Mouse (Mus musculus) liver, postnatal 0 days (tissue): ENCODE results near the gene Hoxb4. TPM values are rescaled to one million over a fixed set of nuclear protein-coding genes. Genes with fewer than 3 reads are reported as not detected.

ENCODE experiments used
- ATAC-seq: fragments of 200-750 bp; cut with Nextera tagmentation; 2 replicates; pipeline ENCODE4 v1.8.0; 2017; ENCODE audit warnings: mild to moderate bottlenecking, moderate library complexity
- DNase-seq: peaks from one replicate; pipeline ENCODE4 v3.0.0-alpha.2; 2016
- H3K27ac ChIP-seq: fragments of 300-500 bp; sonication (generic); 2 replicates; pipeline ENCODE4 v1.5.1; 2014; ENCODE audit warnings: antibody characterized with exemption, moderate library complexity, mild to moderate bottlenecking, low read depth
- H3K27me3 ChIP-seq: fragments of 300-500 bp; sonication (generic); 2 replicates; pipeline ENCODE4 v1.6.1; 2014; ENCODE audit warnings: low read length, control low read depth, mixed read lengths; ENCODE audit not compliant: insufficient read depth
- H3K36me3 ChIP-seq: fragments of 300-500 bp; sonication (generic); replicated peaks from 2 replicates; pipeline ENCODE4 v1.6.1; 2014; ENCODE audit warnings: mild to moderate bottlenecking, control low read depth, low read length, moderate library complexity, mixed read lengths; ENCODE audit not compliant: insufficient read depth
- H3K4me1 ChIP-seq: fragments of 300-500 bp; sonication (generic); 2 replicates; pipeline ENCODE4 v1.6.1; 2014; ENCODE audit warnings: antibody characterized with exemption, mild to moderate bottlenecking, control low read depth; ENCODE audit not compliant: insufficient read depth
- H3K4me2 ChIP-seq: fragments of 300-500 bp; sonication (generic); 2 replicates; pipeline ENCODE4 v1.6.1; 2014; ENCODE audit warnings: low read depth, mild to moderate bottlenecking, low read length, moderate library complexity, mixed read lengths
- H3K4me3 ChIP-seq: fragments of 300-500 bp; sonication (generic); 2 replicates; pipeline ENCODE4 v1.5.1; 2014; ENCODE audit warnings: low read depth, low read length
- H3K9ac ChIP-seq: fragments of 300-500 bp; sonication (generic); replicated peaks from 2 replicates; pipeline ENCODE4 v1.6.1; 2014; ENCODE audit warnings: mild to moderate bottlenecking, moderate library complexity
- H3K9me3 ChIP-seq: fragments of 300-500 bp; sonication (generic); 2 replicates; pipeline ENCODE4 v1.6.1; 2016; ENCODE audit warnings: mild to moderate bottlenecking, control low read depth, low read length, mixed read lengths
- CTCF ChIP-seq: sonication (generic); IDR thresholded peaks from 2 replicates; pipeline ENCODE4 v1.5.1; 2016; ENCODE audit warnings: antibody characterized with exemption, low read depth
- EP300 ChIP-seq: IDR thresholded peaks from 2 replicates; pipeline ENCODE4 v1.6.1; 2016; ENCODE audit warnings: antibody characterized with exemption, low read depth, mild to moderate bottlenecking
- WGBS: fragments of 180-500 bp; shearing (Covaris S2); extraction: QIAGEN DNeasy Blood & Tissue Kit; methylation state at CpG from one replicate; pipeline ENCODE4 v1.1.7; 2014; ENCODE audit not compliant: insufficient replicate concordance; 5-methylcytosine and 5-hydroxymethylcytosine counted together
- polyA plus RNA-seq: library from polyadenylated mRNA; unstranded; fragments of >200 nt; fragmentation: Nextera tagmentation; extraction: Ambion mirVana; gene quantifications from 2 replicates; pipeline ENCODE4 v1.2.1, GENCODE M21; 2015

The Hoxb4 gene
- polyA plus RNA-seq, 1 experiment from 2014 or later = 0.27 TPM

- WGBS = 3% methylated on average over 65 of the region's 66 CpGs
- Histone ChIP-seq H3K36me3 (no peaks in the 10 kb centered on the region), H3K4me2 (peak overlapping the region; percentile 55), H3K4me3 (peak overlapping the region; percentile 31), H3K4me1 (no peaks in the 10 kb centered on the region), H3K9ac (no peak overlapping the region), H3K27me3 (peaks cover 100% of the 10 kb centered on the region), H3K27ac (no peak overlapping the region), H3K9me3 (no peaks in the 10 kb centered on the region)
- DNase-seq (no peak), ATAC-seq (no peak)
- no peak for TF ChIP-seq CTCF
- TF ChIP-seq EP300 = no peak
Observed at GRCm38 (mm10) chr11:96298895-96299667, 19.0 kb upstream of the Hoxb4 start.

GRCm38 (mm10) chr11:96299781-96300180, 18.3 kb upstream of the Hoxb4 start:
- 3% methylated on average over 9 of the region's 9 CpGs for WGBS
- Histone ChIP-seq H3K4me2 (no peak overlapping the region), H3K4me3 (no peak overlapping the region), H3K9ac (no peak overlapping the region), H3K27ac (no peak overlapping the region), H3K4me1 (no peaks in the 10 kb centered on the region), H3K9me3 (no peaks in the 10 kb centered on the region), H3K27me3 (peaks cover 100% of the 10 kb centered on the region), H3K36me3 (no peaks in the 10 kb centered on the region)
- ATAC-seq = no peak
- no peak for TF ChIP-seq EP300
- TF ChIP-seq CTCF = no peak
- DNase-seq = no peak

- DNase-seq (no peak), ATAC-seq (no peak)
- Histone ChIP-seq H3K36me3 (no peaks in the 10 kb centered on the region), H3K4me2 (no peak overlapping the region), H3K27me3 (peaks cover 99% of the 10 kb centered on the region), H3K4me3 (no peak overlapping the region; the same call in 1 of the 2 replicates), H3K27ac (no peak overlapping the region), H3K4me1 (no peaks in the 10 kb centered on the region), H3K9me3 (no peaks in the 10 kb centered on the region), H3K9ac (no peak overlapping the region)
- WGBS = 6% methylated on average over 35 of the region's 35 CpGs
- no peak for TF ChIP-seq CTCF
Observed at GRCm38 (mm10) chr11:96300354-96301063, 17.6 kb upstream of the Hoxb4 start.

GRCm38 (mm10) chr11:96301064-96301431, 17.0 kb upstream of the Hoxb4 start:
- WGBS = 44% methylated on average over 8 of the region's 10 CpGs
- TF ChIP-seq EP300 = no peak
- no peak for TF ChIP-seq CTCF
- no peak for DNase-seq
- Histone ChIP-seq H3K27ac (no peak overlapping the region), H3K9ac (no peak overlapping the region), H3K4me1 (no peaks in the 10 kb centered on the region), H3K27me3 (peaks cover 99% of the 10 kb centered on the region), H3K36me3 (no peaks in the 10 kb centered on the region), H3K4me2 (no peak overlapping the region), H3K4me3 (no peak overlapping the region), H3K9me3 (no peaks in the 10 kb centered on the region)
- no peak for ATAC-seq

GRCm38 (mm10) chr11:96301837-96302236, 16.2 kb upstream of the Hoxb4 start:
- Histone ChIP-seq H3K4me2 (no peak overlapping the region), H3K27me3 (peaks cover 99% of the 10 kb centered on the region), H3K27ac (no peak overlapping the region), H3K9ac (no peak overlapping the region), H3K4me1 (no peaks in the 10 kb centered on the region), H3K9me3 (no peaks in the 10 kb centered on the region), H3K4me3 (no peak overlapping the region), H3K36me3 (no peaks in the 10 kb centered on the region)
- DNase-seq (no peak), ATAC-seq (no peak)
- no peak for TF ChIP-seq EP300
- WGBS = 14% methylated on average over 15 of the region's 15 CpGs

GRCm38 (mm10) chr11:96302381-96303150, 15.5 kb upstream of the Hoxb4 start:
- no peak overlapping the region for H3K9ac ChIP-seq

More at GRCm38 (mm10) chr11:96302381-96303150, 15.5 kb upstream of the Hoxb4 start:
- Histone ChIP-seq H3K9me3 (no peaks in the 10 kb centered on the region), H3K4me3 (no peak overlapping the region), H3K27ac (no peak overlapping the region), H3K4me2 (no peak overlapping the region), H3K36me3 (no peaks in the 10 kb centered on the region), H3K27me3 (peaks cover 98% of the 10 kb centered on the region), H3K4me1 (no peaks in the 10 kb centered on the region)
- ATAC-seq (no peak), DNase-seq (no peak)
- TF ChIP-seq CTCF (no peak), EP300 (no peak)
- WGBS = 35% methylated on average over 23 of the region's 23 CpGs
